Mouse (Mus musculus) heart, embryonic 11.5 days (tissue): ENCODE measurements around the gene Card11. TPM values are rescaled to one million over a fixed set of nuclear protein-coding genes. Genes with fewer than 3 reads are reported as not detected.

Experiments used
- ATAC-seq: fragments of 200-750 bp; cut with Nextera tagmentation; replicated peaks from 2 replicates; pipeline ENCODE4 v1.8.0; 2017; ENCODE audit warnings: moderate library complexity; ENCODE audit not compliant: insufficient number of reproducible peaks, low FRiP score, low TSS enrichment
- H3K27ac ChIP-seq: fragments of 300-500 bp; sonication (generic); 2 replicates; pipeline ENCODE4 v1.5.1; 2014; ENCODE audit warnings: mild to moderate bottlenecking, low read depth, low read length
- H3K27me3 ChIP-seq: fragments of 300-500 bp; sonication (generic); 2 replicates; pipeline ENCODE4 v1.6.1; 2014; ENCODE audit warnings: mild to moderate bottlenecking, low read length, mixed read lengths; ENCODE audit not compliant: control insufficient read depth, insufficient read depth
- H3K36me3 ChIP-seq: fragments of 300-500 bp; sonication (generic); 2 replicates; pipeline ENCODE4 v1.6.1; 2014; ENCODE audit warnings: mild to moderate bottlenecking, low read length, moderate library complexity, mixed read lengths; ENCODE audit not compliant: control insufficient read depth, insufficient read depth
- H3K4me1 ChIP-seq: fragments of 300-500 bp; sonication (generic); 2 replicates; pipeline ENCODE4 v1.6.1; 2014; ENCODE audit warnings: low read length; ENCODE audit not compliant: control insufficient read depth, insufficient read depth
- H3K4me2 ChIP-seq: fragments of 300-500 bp; sonication (generic); 2 replicates; pipeline ENCODE4 v1.6.1; 2014; ENCODE audit warnings: mild to moderate bottlenecking, moderate library complexity
- H3K4me3 ChIP-seq: fragments of 300-500 bp; sonication (generic); 2 replicates; pipeline ENCODE4 v1.5.1; 2014; ENCODE audit warnings: low read depth, low read length
- H3K9ac ChIP-seq: fragments of 300-500 bp; sonication (generic); 2 replicates; pipeline ENCODE4 v1.6.1; 2014; ENCODE audit warnings: mild to moderate bottlenecking, low read depth, low read length, moderate library complexity
- H3K9me3 ChIP-seq: fragments of 300-500 bp; sonication (generic); replicated peaks from 2 replicates; pipeline ENCODE4 v1.6.1; 2016; ENCODE audit warnings: low read length; ENCODE audit not compliant: control insufficient read depth
- WGBS: fragments of 180-500 bp; shearing (Covaris S2); extraction: QIAGEN DNeasy Blood & Tissue Kit; methylation state at CpG from one replicate; pipeline ENCODE4 v1.1.7; 2014; ENCODE audit not compliant: insufficient replicate concordance; 5-methylcytosine and 5-hydroxymethylcytosine counted together
- polyA plus RNA-seq: library from polyadenylated mRNA; unstranded; fragments of >200 nt; fragmentation: Nextera tagmentation; extraction: Ambion mirVana; gene quantifications from 2 replicates; pipeline ENCODE4 v1.2.1, GENCODE M21; 2014

Gene Card11
- polyA plus RNA-seq, 1 experiment from 2014 or later, result 0.06 TPM

- H3K4me3 ChIP-seq, result peak within 1 kb of the TSS; percentile 87
- H3K9ac ChIP-seq, result peak within 1 kb of the TSS; percentile 87
- peak within 1 kb of the TSS; percentile 91 for H3K4me2 ChIP-seq
- 0 out of 2 replicates have a peak, but pooled peaks cover under 1% of the 10 kb centered on the region for H3K36me3 ChIP-seq
- peak; percentile 98 for ATAC-seq
- peak within 1 kb of the TSS; percentile 75 for H3K27ac ChIP-seq
- no peaks in the 10 kb centered on the region for H3K9me3 ChIP-seq
- WGBS, result under 1% methylated on average over 47 of the region's 49 CpGs
- peaks cover 26% of the 10 kb centered on the region for H3K4me1 ChIP-seq
- no peaks in the 10 kb centered on the region for H3K27me3 ChIP-seq
Observed at GRCm38 (mm10) chr5:140830314-140831063, 169.9 kb downstream of the Card11 start, which contains the start of gene Gna12. Gna12 (minus strand) TSS chr5:140830431.

GRCm38 (mm10) chr5:140829911-140830294 lies 170.5 kb downstream of the Card11 start:
- WGBS, result under 1% methylated on average over 57 of the region's 58 CpGs
- Histone ChIP-seq H3K27me3 (no peaks in the 10 kb centered on the region), H3K9ac (peak overlapping the region; percentile 87), H3K4me2 (peak overlapping the region; percentile 91), H3K36me3 (0 out of 2 replicates have a peak, but pooled peaks cover 2% of the 10 kb centered on the region), H3K4me3 (peak overlapping the region; percentile 87), H3K27ac (peak overlapping the region; percentile 75), H3K4me1 (peaks cover 26% of the 10 kb centered on the region), H3K9me3 (no peaks in the 10 kb centered on the region)
- ATAC-seq, result peak; percentile 29

- Histone ChIP-seq H3K9me3 (no peaks in the 10 kb centered on the region), H3K36me3 (0 out of 2 replicates have a peak, but pooled peaks cover 2% of the 10 kb centered on the region), H3K9ac (peak overlapping the region; percentile 87), H3K4me2 (peak overlapping the region; percentile 91), H3K4me3 (peak overlapping the region; percentile 87), H3K4me1 (peaks cover 26% of the 10 kb centered on the region), H3K27ac (peak overlapping the region; percentile 75; the same call in 1 of the 2 replicates), H3K27me3 (no peaks in the 10 kb centered on the region)
- WGBS, result 36% methylated on average over 18 of the region's 18 CpGs
- no peak for ATAC-seq
Observed at GRCm38 (mm10) chr5:140829081-140829910, 171.1 kb downstream of the Card11 start.

GRCm38 (mm10) chr5:140828363-140828762 lies 172.0 kb downstream of the Card11 start:
- no peak for ATAC-seq
- Histone ChIP-seq H3K9me3 (no peaks in the 10 kb centered on the region), H3K27ac (peak overlapping the region; percentile 41; the same call in 1 of the 2 replicates), H3K36me3 (0 out of 2 replicates have a peak, but pooled peaks cover 2% of the 10 kb centered on the region), H3K27me3 (no peaks in the 10 kb centered on the region), H3K4me3 (peak overlapping the region; percentile 87), H3K4me2 (peak overlapping the region; percentile 91), H3K9ac (0 out of 2 replicates have a peak overlapping the region, but pooled peaks have one; percentile 6), H3K4me1 (peaks cover 26% of the 10 kb centered on the region)
- 62% methylated on average over 2 of the region's 2 CpGs for WGBS

- no peak for ATAC-seq
- H3K4me3 ChIP-seq, result no peak overlapping the region
Observed at GRCm38 (mm10) chr5:140827896-140828295, 172.5 kb downstream of the Card11 start.

GRCm38 (mm10) chr5:140827413-140827812 lies 173.0 kb downstream of the Card11 start:
- WGBS, result 30% methylated on average over 2 of the region's 2 CpGs

More at GRCm38 (mm10) chr5:140827896-140828295, 172.5 kb downstream of the Card11 start:
- Histone ChIP-seq H3K27ac (peak overlapping the region; percentile 41; the same call in 1 of the 2 replicates), H3K4me2 (peak overlapping the region; percentile 91), H3K9me3 (no peaks in the 10 kb centered on the region), H3K27me3 (no peaks in the 10 kb centered on the region), H3K9ac (0 out of 2 replicates have a peak overlapping the region, but pooled peaks have one; percentile 6), H3K36me3 (0 out of 2 replicates have a peak, but pooled peaks cover 2% of the 10 kb centered on the region), H3K4me1 (peaks cover 26% of the 10 kb centered on the region)
- WGBS, result 40% methylated on average over 8 of the region's 8 CpGs

GRCm38 (mm10) chr5:140826796-140827195 lies 173.6 kb downstream of the Card11 start:
- Histone ChIP-seq H3K9me3 (no peaks in the 10 kb centered on the region), H3K27ac (peak overlapping the region; percentile 22; the same call in 1 of the 2 replicates)
- no peak for ATAC-seq

More at GRCm38 (mm10) chr5:140827413-140827812, 173.0 kb downstream of the Card11 start:
- no peak for ATAC-seq
- Histone ChIP-seq H3K27ac (peak overlapping the region; percentile 22; the same call in 1 of the 2 replicates), H3K4me3 (no peak overlapping the region), H3K9ac (no peak overlapping the region), H3K4me1 (peaks cover 26% of the 10 kb centered on the region), H3K9me3 (no peaks in the 10 kb centered on the region), H3K36me3 (0 out of 2 replicates have a peak, but pooled peaks cover 2% of the 10 kb centered on the region), H3K27me3 (no peaks in the 10 kb centered on the region), H3K4me2 (peak overlapping the region; percentile 91; the same call in 1 of the 2 replicates)

GRCm38 (mm10) chr5:140826118-140826517 lies 174.3 kb downstream of the Card11 start:
- H3K4me1 ChIP-seq, result peaks cover 30% of the 10 kb centered on the region

More at GRCm38 (mm10) chr5:140826796-140827195, 173.6 kb downstream of the Card11 start:
- Histone ChIP-seq H3K4me3 (no peak overlapping the region), H3K36me3 (0 out of 2 replicates have a peak, but pooled peaks cover 2% of the 10 kb centered on the region), H3K27me3 (no peaks in the 10 kb centered on the region), H3K4me2 (peak overlapping the region; percentile 35), H3K4me1 (peaks cover 27% of the 10 kb centered on the region), H3K9ac (no peak overlapping the region)
- 25% methylated on average over 1 of the region's 1 CpGs for WGBS

More at GRCm38 (mm10) chr5:140826118-140826517, 174.3 kb downstream of the Card11 start:
- H3K4me3 ChIP-seq, result no peak overlapping the region
- 100% methylated on average over 1 of the region's 1 CpGs for WGBS
- no peaks in the 10 kb centered on the region for H3K27me3 ChIP-seq
- H3K9ac ChIP-seq, result no peak overlapping the region
- no peak overlapping the region for H3K27ac ChIP-seq
- H3K4me2 ChIP-seq, result no peak overlapping the region
- no peaks in the 10 kb centered on the region for H3K9me3 ChIP-seq
- ATAC-seq, result no peak
- H3K36me3 ChIP-seq, result 0 out of 2 replicates have a peak, but pooled peaks cover 2% of the 10 kb centered on the region
